ENCODE assay signal across 11 mouse cellular contexts in genomic region chr16:97002189-97002588, GRCm38 (mm10).
DNase-seq lines count a peak whose midpoint lies in the region; ATAC-seq and TF ChIP-seq lines count a peak whose summit lies in the region.
"Had no signal": no experiment of that assay in that cellular context is flagged by ENCODE, and none has a peak within 500 bp of the region (broad histone marks: within the 10 kb centered on the region; RNA-seq: fewer than 3 reads in every experiment).

No protein-coding gene starts in this region.

- H3K4me2 ChIP-seq in forebrain, embryonic 12.5 days, result no peak overlapping the region
- 0 out of 2 replicates have a peak overlapping the region, but pooled peaks have one; percentile 12 for H3K4me2 ChIP-seq in midbrain, postnatal 0 days (ENCODE audit: low read depth, low read length, poor library complexity, severe bottlenecking)
- H3K4me2 ChIP-seq in intestine, embryonic 16.5 days (ENCODE audit: low read depth, low read length), result no peak overlapping the region
- H3K4me2 ChIP-seq: limb, embryonic 15.5 days had no signal

- peaks cover 33% of the 10 kb centered on the region for H3K4me1 ChIP-seq in forebrain, embryonic 12.5 days
- peaks cover 11% of the 10 kb centered on the region for H3K4me1 ChIP-seq in forebrain, embryonic 10.5 days
- H3K4me1 ChIP-seq in midbrain, postnatal 0 days (ENCODE audit: insufficient read depth, low read length), result peaks cover 33% of the 10 kb centered on the region
- H3K4me1 ChIP-seq in intestine, embryonic 16.5 days (ENCODE audit: control insufficient read depth, insufficient read depth, low read length), result no peaks in the 10 kb centered on the region
- H3K4me1 ChIP-seq: limb, embryonic 15.5 days had no signal

- peak; percentile 74 for ATAC-seq in forebrain, embryonic 12.5 days (ENCODE audit: low FRiP score)
- ATAC-seq in midbrain, postnatal 0 days (ENCODE audit: low FRiP score), result no peak
- ATAC-seq in intestine, embryonic 16.5 days, result no peak

- H3K27me3 ChIP-seq in forebrain, embryonic 12.5 days, result no peaks in the 10 kb centered on the region
- H3K27me3 ChIP-seq in forebrain, embryonic 10.5 days (ENCODE audit: poor library complexity, severe bottlenecking), result no peaks in the 10 kb centered on the region
- H3K27me3 ChIP-seq in midbrain, postnatal 0 days (ENCODE audit: insufficient read depth, low read length), result no peaks in the 10 kb centered on the region
- H3K27me3 ChIP-seq in intestine, embryonic 16.5 days (replicated peaks; ENCODE audit: control insufficient read depth, insufficient read depth, low read length), result no peaks in the 10 kb centered on the region
- H3K27me3 ChIP-seq: limb, embryonic 15.5 days had no signal

- no peaks in the 10 kb centered on the region for H3K9me3 ChIP-seq in forebrain, embryonic 12.5 days
- no peaks in the 10 kb centered on the region for H3K9me3 ChIP-seq in forebrain, embryonic 10.5 days
- H3K9me3 ChIP-seq in midbrain, postnatal 0 days (ENCODE audit: low read length), result no peaks in the 10 kb centered on the region
- H3K9me3 ChIP-seq in intestine, embryonic 16.5 days (ENCODE audit: control insufficient read depth, low read length), result no peaks in the 10 kb centered on the region
- H3K9me3 ChIP-seq: limb, embryonic 15.5 days had no signal

- no peaks in the 10 kb centered on the region for H3K36me3 ChIP-seq in forebrain, embryonic 12.5 days (replicated peaks)
- H3K36me3 ChIP-seq in forebrain, embryonic 10.5 days (replicated peaks), result no peaks in the 10 kb centered on the region
- no peaks in the 10 kb centered on the region for H3K36me3 ChIP-seq in midbrain, postnatal 0 days (ENCODE audit: insufficient read depth, low read length)
- H3K36me3 ChIP-seq in intestine, embryonic 16.5 days (ENCODE audit: control insufficient read depth, insufficient read depth, low read length), result no peaks in the 10 kb centered on the region
- H3K36me3 ChIP-seq: limb, embryonic 15.5 days had no signal

- peak overlapping the region; percentile 65 for H3K27ac ChIP-seq in forebrain, embryonic 12.5 days
- H3K27ac ChIP-seq in forebrain, embryonic 10.5 days, result no peak overlapping the region
- H3K27ac ChIP-seq in midbrain, postnatal 0 days (ENCODE audit: low read depth, low read length), result peak overlapping the region; percentile 80
- H3K27ac ChIP-seq in intestine, embryonic 16.5 days (ENCODE audit: low read length), result no peak overlapping the region
- H3K27ac ChIP-seq: limb, embryonic 15.5 days had no signal

- DNase-seq in forebrain, embryonic 10.5 days (ENCODE audit: extremely low spot score, low spot score), result no peak
- DNase-seq in frontal cortex, postnatal 36 days (ENCODE audit: low spot score in 2 of 2), result peak; percentile 75 to 86
- peak; percentile 47 to 61 for DNase-seq in layer of hippocampus, postnatal 25 days (ENCODE audit: extremely low spot score in 1 of 2, low spot score in 1 of 2)
- DNase-seq in midbrain, postnatal 0 days (ENCODE audit: low spot score), result peak; percentile 24
- no peak for DNase-seq in thymus, adult 18-20 months
- no peak for DNase-seq in urinary bladder, adult 18-20 months (ENCODE audit: low spot score in 2 of 2)
- DNase-seq: adrenal gland, adult 8-10 months; lung, postnatal 36 days had no signal

- H3K4me3 ChIP-seq in forebrain, embryonic 12.5 days (replicated peaks), result no peak overlapping the region
- H3K4me3 ChIP-seq in forebrain, embryonic 10.5 days, result no peak overlapping the region
- H3K4me3 ChIP-seq in midbrain, postnatal 0 days (ENCODE audit: low read depth, low read length), result no peak overlapping the region
- no peak overlapping the region for H3K4me3 ChIP-seq in intestine, embryonic 16.5 days (ENCODE audit: low read length)
- H3K4me3 ChIP-seq: limb, embryonic 15.5 days had no signal

- TF ChIP-seq CTCF in midbrain, postnatal 0 days (IDR thresholded peaks at IDR 0.05), result no peak

- H3K9ac ChIP-seq in forebrain, embryonic 12.5 days, result no peak overlapping the region
- H3K9ac ChIP-seq in midbrain, postnatal 0 days (replicated peaks; ENCODE audit: low read length, poor library complexity, severe bottlenecking), result 0 out of 2 replicates have a peak overlapping the region, but pooled peaks have one; percentile 24
- H3K9ac ChIP-seq in intestine, embryonic 16.5 days (ENCODE audit: low read depth, low read length), result no peak overlapping the region
- H3K9ac ChIP-seq: limb, embryonic 15.5 days had no signal

- WGBS in forebrain, embryonic 12.5 days, result 76% methylated on average over 3 of the region's 3 CpGs
- WGBS in forebrain, embryonic 10.5 days, result 75% methylated on average over 3 of the region's 3 CpGs
- 31% methylated on average over 3 of the region's 3 CpGs for WGBS in midbrain, postnatal 0 days
- 49% methylated on average over 3 of the region's 3 CpGs for WGBS in intestine, embryonic 16.5 days

Comparison
In these comparisons a context has a peak if more than half of its experiments do, and no peak if none do; other contexts are left out.
1. H3K27ac ChIP-seq: peak in forebrain, embryonic 12.5 days (single experiment) and midbrain, postnatal 0 days (single experiment); none in forebrain, embryonic 10.5 days (single experiment) and intestine, embryonic 16.5 days (single experiment).
2. DNase-seq: peak in frontal cortex, postnatal 36 days (2 of 2), layer of hippocampus, postnatal 25 days (2 of 2) and midbrain, postnatal 0 days (single experiment); none in forebrain, embryonic 10.5 days (single experiment), thymus, adult 18-20 months (0 of 2) and urinary bladder, adult 18-20 months (0 of 2).